Mouse (Mus musculus) embryonic fibroblast, embryonic 13.5 days (primary cell): ENCODE data around the gene Sema4c.
A peak's percentile ranks its signal among the peaks of the same experiment; 100 is the strongest.

Experiments
- CTCF ChIP-seq: IDR thresholded peaks from 2 replicates; pipeline ENCODE4 v1.5.1; 2011; ENCODE audit warnings: mild to moderate bottlenecking, control low read depth, low read length, moderate library complexity, borderline replicate concordance; ENCODE audit not compliant: insufficient read depth
- POLR2A ChIP-seq: IDR thresholded peaks from 2 replicates; pipeline ENCODE4 v1.6.1; 2011; ENCODE audit warnings: low read depth, mild to moderate bottlenecking, control low read depth, low read length, moderate library complexity

- TF ChIP-seq CTCF (0 out of 2 replicates have a peak, but pooled peaks have one; percentile 1), POLR2A (no peak)
Observed at GRCm38 (mm10) chr1:36550075-36550863, 7.9 kb downstream of the Sema4c start.
